Mouse (Mus musculus) thymus, postnatal 36 days (tissue): ENCODE results near the gene Zfp637.
"Not testable (repeated sequence)": the region's sequence is repeated elsewhere in the genome, so short reads cannot be mapped to it uniquely, and the experiment has no call there.

Experiments
- DNase-seq, 2 experiments: peaks; one replicate each; pipeline ENCODE4 v3.0.0; 2022; ENCODE audit warnings: mixed read lengths in 2 of 2

Gene Zfp637

DNA sequence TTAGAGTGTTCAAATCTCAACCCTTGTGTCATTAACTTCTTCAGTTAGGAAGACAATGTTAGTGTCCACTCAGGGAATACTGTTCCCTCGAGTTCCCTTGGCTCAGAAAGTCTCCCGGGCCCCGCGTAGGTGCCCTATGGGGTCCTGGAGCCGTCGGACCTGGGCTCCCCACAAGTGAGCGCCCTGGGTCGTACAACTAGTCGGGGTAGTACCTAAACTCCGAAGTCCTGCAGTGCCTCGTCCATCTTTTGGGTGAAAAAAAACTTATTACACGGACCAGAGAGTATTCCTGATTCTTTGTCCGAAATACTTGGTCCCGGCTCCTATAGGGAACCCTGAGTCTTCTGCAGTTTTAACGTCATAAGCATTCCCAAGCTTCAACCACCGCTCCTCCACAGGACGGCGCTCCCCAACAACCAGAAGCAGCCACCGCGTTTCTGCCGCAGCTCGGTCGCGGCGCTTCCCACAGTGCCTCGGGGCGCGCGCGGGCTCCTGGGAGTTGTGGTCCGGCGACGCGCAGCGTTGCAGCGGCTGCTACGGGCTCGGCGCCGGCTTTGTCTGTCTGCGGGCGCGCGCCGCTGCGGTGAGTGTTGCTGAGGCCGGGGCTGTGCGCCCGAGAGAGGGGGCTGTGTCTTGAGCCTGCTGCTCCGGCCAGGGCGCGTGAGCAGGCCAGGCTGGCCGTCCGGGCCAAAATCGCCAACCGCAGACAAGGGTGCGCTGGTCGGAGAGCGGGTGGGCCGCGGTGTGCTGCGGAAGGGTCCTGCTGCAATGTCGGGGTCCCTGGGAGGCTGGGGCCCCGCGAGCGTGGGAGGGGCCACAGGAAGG, at the start of gene Zfp637:
Gene Zfp637, plus strand, starts transcription at position 495 of the 825 bp plus-strand sequence.
- peak; percentile 91 to 93 for DNase-seq

DNA sequence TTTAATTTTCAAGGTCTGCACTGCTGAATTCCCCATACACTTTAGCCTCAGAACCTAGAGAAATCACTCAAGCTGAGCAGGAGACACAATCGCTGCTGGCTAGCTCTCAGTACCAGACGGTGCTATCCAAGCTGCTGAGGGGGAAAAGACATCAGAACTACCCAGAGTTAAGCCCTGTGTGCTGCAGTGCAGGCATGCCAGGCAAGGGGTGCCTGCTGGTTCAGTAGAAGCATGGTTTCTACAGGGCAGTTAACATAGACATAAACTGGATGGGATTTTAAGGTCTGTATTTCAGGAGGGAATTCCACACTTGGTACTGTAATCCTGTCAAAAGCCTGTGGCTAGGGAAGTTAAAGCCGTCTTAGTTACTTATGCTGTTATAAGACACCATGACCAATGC, 45.7 kb upstream of the Zfp637 start:
- no peak for DNase-seq

DNA sequence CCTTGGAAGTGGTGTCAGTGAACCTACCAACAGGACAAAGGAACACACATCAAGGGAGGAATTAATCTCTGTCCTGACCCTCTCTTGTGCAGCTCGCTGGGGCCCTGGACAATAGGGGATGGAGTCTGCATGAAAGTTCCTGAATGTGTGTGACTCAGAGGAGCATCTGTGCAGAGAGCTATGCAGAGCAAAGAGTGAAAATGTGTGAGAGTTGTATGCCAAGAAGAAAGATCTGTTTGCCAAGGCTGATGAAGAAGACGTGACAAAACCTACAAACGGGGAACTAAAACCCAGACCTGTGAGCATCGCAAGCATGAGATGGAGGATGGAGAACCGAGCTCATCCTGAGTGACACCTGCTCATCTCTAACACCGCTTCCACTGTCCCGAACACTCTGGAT, 40.2 kb upstream of the Zfp637 start:
- no peak for DNase-seq

DNA sequence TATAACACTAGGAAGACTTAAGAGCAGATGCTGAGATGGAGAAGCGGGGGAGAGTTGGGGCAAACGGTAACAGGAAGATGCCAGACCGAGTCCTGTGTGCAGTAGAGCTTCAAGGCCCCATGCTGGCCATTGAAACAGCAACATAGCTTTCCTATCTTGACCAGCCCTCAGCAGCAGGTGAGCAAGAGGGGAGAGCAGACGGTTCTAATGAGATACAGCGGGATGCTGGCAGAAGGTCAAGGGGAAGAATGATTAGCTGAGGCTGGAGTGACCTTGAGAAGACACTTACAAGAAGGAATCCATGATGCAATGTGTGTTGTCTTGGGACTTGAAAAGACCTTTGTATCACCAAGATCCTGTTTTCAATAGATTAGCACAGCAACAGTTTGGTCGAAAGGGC, 39.2 kb upstream of the Zfp637 start:
- no peak for DNase-seq

DNA sequence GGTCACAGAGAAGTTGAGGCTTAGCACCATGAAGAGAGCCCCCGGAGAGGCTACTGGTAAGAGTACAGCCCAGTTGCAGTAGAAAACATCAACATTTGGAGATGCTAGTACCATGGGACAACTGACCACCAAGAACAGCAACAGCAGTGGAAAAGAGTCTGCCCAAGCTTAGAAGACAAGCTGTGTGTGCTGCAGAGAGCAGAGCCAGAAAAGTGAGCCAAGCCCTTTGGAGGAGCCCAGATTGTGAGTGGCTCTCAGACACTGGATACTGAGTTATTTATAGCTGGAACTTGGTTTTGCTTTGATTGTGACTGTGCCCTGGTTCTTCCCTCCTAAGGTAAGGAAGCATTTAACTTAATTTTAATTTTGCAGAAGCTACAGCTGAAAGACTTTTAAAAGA, 33.2 kb upstream of the Zfp637 start:
- no peak for DNase-seq

DNA sequence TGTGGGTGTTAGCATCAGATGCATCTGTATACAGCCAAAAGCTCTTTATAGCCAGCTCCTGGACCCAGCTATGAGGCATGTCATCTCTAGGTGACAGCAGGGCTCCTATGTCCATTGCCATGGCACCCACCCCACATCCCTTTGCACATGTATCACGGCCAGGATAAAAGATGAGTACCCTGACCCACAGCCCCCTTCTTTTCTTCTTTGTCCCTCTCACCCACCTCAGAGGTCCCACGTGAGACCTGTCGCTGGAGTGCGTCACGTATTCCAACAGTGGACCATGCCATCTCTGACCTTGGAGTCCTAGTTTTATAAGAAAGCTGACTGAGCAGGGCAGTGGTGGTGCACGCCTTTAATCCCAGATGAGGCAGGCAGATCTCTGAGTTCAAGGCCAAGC, 31.2 kb upstream of the Zfp637 start:
- DNase-seq = no peak

DNA sequence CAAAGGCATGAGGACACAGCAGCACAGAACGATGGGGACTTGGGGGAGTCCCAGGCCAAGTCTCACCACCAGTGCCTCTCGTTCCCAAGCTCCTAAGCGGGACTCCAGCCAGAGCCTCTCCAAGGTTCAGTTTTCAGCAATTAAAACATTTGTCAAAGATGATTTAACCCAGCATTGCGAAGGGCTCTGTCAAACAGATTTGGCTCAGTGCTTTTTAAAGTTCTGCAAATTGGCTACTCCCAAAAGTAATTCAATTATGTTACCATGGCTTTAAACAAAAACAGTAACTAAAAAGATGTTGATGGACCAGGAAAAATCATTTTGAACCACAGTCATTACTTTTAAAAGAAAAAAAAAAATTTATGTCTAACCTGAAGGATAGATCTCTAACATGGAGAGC, 30.3 kb upstream of the Zfp637 start:
- no peak for DNase-seq

DNA sequence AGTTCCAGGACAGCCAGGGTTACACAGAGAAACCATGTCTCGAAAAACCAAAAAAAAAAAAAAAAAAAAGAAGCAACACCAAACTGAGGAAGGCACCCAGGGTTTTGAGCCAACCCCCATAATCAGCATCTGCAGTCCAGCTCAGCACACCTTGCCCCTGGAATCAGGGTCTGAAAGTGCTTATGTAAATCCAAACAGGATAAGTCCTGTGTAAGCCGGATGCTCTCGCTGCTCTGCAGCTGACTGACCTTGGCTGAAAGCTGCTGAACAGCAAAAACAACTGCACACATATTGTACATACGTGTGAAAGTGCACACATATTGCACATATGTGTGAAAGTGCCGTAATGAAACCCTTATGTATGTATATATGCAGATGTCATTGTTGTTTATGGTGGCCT, 29.7 kb upstream of the Zfp637 start:
- no peak for DNase-seq

DNA sequence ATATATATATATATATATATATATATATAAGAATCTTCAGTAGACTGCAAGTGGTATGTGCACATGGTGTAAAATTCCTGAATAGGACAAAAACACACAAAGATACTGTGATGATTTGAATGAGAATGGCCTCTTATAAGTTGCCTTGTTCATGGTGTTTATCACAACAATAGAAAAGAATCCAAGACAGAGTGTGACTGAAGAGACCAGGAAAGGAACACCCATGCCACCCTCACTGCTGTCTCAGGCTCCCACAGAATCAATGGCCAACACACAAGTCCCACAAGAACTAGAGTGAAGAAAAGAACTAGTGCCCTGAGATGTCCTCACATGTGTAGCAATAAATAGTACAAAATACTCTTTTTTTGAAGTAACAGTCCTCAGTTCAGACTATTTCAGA, 26.3 kb upstream of the Zfp637 start:
- DNase-seq = no peak

DNA sequence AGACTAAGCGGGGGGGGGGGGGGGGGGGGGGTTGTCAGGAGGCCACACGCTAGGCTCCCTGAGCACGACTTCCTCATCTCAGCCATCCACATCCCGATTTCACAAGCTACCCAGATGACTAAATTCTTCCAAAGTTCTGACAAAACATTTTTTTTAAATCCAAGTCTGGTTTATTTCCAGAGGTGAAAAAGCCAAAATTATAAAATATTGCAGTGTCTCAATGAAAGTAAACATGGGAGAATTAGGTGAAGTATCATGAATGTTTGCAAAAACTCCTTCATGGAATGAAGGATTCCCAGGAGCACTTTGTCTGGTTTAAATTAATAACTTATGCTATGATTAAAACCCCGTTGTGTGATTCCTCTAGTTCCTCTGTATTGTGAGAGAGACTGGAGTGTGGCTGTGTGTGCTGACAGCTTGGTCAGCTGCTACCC, 23.9 kb upstream of the Zfp637 start:
- no peak for DNase-seq

DNA sequence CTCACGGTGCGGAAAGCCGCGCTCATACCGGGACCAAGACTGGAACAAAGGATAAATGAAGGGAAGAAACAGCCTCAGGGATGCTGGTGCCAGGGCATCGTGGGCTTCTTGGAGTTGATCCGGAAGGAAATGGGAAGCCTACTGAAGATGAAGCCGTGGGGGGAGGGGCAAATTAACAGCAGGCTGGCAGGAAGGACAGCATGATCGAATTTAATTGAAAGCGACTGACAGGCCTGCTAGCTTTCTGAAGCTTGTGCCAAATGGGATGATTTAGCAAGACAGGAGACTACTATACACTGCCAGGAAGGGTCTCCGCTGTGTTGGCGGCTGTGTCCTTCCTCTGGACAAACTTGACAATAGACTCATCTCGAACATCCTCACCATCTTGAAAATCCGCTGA, 20.7 kb upstream of the Zfp637 start:
- no peak for DNase-seq

DNA sequence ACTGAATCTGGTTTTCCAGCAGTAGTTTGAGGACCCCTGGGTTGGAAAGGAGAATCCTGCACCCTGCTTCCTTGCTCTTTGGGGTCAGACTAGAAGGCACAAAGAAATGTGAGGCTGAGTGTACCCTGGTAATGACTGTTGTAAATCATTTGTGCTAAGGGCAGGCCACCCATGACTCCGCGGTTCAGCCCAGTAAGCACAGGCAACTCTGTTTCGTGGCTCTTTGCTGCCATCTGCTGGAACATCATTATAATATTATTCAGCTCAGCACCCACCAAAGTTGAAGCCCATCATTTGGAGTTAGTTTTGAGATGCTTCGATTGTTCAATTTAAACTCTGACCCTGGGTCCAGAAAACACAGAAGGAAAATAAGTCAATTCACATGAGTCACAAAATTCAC, 15.6 kb upstream of the Zfp637 start:
- DNase-seq = peak; percentile 31 to 46

DNA sequence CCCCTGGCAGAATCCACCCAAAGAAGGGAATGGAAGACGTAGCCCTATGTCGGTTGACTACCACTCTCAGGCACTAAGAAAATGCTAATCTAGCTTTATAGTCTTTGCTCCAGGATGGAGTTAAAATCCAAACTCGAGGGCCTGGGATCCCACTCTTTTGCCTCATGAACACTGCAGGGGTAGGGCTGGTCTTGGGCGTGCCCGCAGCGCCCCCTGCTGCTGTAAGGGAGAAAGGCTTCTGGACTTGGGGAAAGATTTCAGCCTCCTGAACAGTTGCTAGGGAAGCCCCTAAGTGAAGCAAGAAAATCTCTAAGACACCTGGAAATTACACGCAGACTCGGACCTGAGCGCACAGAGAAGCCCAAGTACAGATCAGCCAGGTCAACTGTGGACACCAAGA, 12.7 kb upstream of the Zfp637 start:
- DNase-seq = peak; percentile 45 to 52

DNA sequence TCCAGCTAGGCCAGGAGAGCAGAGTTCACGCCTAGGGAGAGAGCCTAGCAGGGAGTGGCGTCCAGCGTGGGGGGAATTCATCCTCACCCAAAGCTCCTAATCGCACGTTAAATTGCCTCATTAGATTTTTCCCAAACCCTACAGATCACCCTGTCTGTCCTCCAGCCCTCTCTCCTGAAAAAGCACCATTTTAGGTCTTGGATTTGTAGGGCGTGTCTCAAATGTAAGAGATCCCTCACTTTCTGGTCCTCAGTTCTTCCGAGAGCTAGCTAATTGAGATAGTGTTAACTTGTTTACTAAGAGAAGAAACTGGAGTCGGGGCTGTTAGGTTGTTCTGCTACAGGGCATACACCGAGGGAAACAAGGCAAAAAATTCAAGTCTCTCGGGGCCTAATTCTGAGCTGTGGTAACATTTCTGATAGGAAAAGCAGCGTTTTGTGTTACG, 553 bp downstream of the Zfp637 start:
- DNase-seq = no peak

DNA sequence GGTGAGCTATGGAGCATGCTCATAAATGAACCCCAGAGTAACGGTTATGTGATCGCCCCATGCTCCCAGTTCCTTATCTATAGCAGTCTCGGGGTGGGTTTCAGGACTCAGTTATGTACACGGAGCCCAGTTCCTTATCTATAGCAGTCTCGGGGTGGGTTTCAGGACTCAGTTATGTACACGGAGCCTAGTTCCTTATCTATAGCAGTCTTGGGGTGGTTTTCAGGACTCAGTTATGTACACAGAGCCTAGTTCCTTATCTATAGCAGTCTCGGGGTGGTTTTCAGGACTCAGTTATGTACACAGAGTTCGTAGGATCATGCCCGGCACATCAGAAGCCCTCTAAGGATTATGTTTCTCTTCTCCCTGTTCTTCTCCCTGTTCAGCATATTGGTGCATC, 3.6 kb downstream of the Zfp637 start:
- no peak for DNase-seq

DNA sequence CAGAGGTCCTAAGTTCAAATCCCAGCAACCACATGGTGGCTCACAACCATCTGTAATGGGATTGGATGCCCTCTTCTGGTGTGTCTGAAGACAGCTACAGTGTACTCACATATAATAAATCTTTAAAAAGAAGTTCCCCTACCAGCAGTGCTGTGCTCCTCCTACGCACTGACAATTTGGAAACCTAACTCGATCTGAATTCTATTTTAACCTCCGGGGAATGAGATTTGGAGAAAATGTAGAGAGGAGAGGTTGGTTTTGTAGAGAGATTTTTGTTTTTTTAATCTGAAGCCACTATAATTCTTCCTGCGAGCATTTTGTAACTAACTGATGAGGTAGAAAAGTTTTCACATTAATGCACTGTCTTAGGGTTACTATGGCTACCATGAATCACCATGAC, 5.7 kb downstream of the Zfp637 start:
- DNase-seq = not testable (repeated sequence)

DNA sequence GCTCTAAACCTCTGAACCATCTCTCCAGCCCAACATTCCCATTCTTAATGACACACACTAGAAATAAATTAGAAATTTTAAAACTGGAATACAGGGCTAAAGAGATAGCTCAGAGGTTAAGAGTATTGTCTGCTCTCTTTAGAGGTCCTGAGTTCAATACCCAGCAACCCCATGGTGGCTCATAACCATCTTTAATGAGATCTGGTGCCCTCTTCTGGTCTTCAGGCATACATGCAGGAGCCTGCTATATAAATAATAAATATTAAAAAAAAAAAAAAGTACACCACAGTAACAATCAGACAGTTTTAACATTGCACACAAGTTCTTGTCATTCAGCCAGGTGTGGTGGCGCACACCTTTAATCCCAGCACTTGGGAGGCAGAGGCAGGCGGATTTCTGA, 6.8 kb downstream of the Zfp637 start:
- DNase-seq = no peak

DNA sequence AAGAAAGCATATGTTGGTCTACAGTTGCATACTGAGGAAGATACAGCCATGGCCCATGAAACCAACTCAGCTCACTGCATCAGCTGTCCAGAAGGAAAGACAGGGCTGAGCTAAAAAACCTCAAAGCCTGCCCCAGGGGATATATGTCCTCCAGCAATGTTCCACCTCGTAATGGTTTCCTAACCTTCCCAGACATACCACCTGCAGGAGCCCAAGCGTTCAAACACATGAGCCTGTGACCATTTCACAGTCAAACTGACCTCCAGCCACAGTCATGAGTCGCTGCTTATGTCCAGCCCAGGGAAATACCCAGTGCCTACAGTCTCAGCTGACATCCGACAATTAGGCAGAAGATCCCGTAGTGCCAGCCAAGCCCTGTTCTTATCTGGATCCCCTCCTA, 7.6 kb downstream of the Zfp637 start:
- DNase-seq = no peak

DNA sequence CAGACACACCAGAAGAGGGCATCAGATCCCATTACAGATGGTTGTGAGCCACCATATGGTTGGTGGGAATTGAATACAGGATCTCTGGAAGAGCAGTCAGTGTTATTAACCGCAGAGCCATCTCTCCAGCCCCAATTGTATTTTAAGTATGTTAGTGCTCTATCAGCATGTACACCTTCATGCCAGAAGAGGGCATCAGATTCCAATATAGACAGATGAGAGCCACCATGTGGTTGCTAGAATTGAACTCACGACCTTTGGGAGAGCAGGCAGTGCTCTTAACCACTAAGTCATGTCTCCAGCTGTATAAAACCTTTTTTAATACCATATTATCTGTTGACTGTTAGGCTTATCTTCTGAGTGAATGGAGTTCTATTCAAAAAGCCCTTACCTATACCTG, 10.8 kb downstream of the Zfp637 start:
- DNase-seq = no peak

DNA sequence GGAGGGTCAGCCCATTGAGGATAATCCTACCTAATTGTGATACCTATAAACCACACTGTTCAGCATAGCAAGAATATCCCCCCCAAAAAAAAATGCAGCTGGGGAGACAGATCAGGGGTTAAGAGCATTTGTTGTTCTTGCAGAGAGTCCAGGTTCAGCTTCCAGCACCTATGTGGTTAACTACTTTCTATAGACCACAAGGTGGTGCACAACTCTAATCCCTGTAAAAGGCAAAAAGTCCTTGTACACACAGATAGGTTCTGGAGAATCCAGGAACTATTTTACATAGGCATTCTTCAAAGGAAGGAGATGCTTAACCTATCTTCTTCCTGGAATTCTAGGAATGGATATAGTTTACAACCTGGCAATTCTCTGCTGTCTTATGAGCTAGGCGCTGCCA, 17.0 kb downstream of the Zfp637 start:
- DNase-seq = no peak

DNA sequence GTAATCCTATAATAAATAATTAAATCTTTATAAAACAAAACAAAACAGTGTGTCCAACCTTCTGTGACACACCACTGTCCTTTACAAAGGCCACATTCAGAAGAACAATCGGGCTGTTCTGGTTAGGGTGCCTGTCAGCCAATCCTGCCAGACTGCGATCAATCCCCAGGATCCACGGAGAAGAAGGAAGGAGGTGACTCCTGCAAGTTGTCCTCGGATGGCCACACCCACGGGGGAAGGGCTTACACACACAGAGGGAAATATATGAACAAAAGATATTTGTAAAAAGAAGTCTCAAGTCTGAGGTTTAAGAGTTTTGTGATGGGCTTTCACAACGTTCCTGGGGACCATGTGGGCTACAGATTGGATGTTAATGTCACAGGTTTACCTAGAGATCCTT, 20.9 kb downstream of the Zfp637 start, which contains the start of gene Zfp239:
Gene Zfp239, plus strand, starts transcription at position 253 of the 400 bp plus-strand sequence.
- no peak for DNase-seq

DNA sequence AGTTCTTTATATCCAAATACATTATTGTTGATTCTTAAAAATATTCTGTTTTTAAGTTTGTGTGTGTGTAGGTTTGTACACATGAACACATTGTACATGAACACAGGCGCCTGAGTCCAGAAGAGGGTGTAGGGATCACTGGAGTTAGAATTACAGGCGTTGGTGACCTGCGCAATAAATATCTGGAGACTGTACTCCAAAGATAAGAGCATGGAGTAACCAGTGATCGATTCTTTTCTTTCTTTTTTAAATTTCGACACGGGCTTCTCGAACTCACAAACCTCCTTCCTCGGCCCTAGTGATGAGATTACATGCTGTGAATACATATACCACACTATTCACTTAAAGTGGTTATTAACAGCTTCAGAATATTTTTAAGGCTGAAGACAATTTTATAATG, 21.5 kb downstream of the Zfp637 start:
- DNase-seq = no peak

DNA sequence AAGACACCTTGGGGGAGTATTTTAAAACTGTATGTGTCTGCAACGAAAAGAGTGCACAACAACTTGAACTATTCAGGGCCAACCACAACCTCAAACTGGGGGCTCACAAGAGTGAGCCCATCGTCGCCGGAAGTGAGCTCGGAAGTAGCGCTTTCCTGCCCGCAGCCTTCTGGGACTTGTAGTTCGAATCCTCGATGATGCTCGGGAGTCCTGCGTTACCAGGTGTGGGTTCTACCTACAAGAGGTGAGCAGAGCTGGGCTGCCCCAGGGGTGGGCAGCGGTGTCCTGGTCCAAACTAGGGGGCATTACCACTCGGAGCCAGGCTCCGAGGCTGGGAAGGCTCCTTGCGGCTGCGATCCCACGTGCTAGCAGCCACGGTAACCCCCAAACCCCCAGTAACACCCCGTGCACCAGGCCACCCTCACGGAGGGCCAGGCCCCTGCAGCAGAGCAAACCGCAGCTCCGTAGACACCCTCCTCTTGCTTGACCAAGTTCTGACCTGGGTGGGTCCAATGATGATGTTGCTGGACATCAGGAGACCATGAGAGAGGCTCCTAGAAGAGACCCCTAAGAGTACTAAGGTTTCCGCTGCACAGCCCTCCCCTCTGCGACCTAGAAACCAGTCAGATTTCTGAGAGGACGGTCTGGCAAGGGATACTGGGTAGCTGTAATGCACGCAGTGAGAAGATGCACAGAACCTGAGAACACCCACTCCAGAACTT, 22.1 kb downstream of the Zfp637 start:
- DNase-seq = peak; percentile 51 to 70

DNA sequence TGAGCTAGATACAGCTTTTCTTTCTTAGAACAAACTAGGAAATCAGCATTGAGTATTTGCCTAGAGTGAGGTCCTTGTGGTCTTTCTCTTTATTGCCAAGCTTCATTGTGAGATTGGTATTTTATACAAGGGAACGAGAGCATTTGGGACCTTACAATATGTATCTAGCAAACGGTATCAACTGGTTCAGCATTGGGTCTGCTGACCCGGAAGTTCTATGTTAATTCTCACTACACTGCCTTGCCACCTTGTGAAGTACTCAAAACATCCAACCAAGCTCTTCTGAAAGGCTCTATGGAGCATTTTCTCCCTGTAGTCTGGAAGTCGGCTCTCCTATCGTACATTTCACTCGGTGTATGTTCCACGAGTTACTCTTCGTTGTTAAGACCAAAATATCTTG, 22.8 kb downstream of the Zfp637 start:
- no peak for DNase-seq
